Mouse (Mus musculus): ENCODE measurements around the gene Znrf2.
"Not testable (repeated sequence)": the region's sequence is repeated elsewhere in the genome, so short reads cannot be mapped to it uniquely, and the experiment has no call there.

Znrf2 gene

DNA sequence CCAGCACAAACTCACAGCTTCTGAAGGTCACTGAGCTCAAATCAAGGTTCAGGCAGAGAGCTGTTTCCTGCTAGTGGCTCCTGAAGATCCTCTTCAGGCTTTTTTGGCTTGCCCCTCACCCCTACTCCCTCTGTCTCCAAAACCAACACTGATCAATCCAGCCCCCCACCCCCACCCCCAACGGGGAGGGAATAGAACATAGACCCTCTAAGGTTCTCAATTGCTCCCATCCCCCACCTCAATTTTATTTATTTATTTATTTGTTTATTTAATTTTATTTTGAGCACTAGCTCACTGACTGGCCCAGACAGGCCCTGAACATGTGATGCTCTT is 6.4 kb upstream of the Znrf2 start:
- DNase-seq = no peak

DNA sequence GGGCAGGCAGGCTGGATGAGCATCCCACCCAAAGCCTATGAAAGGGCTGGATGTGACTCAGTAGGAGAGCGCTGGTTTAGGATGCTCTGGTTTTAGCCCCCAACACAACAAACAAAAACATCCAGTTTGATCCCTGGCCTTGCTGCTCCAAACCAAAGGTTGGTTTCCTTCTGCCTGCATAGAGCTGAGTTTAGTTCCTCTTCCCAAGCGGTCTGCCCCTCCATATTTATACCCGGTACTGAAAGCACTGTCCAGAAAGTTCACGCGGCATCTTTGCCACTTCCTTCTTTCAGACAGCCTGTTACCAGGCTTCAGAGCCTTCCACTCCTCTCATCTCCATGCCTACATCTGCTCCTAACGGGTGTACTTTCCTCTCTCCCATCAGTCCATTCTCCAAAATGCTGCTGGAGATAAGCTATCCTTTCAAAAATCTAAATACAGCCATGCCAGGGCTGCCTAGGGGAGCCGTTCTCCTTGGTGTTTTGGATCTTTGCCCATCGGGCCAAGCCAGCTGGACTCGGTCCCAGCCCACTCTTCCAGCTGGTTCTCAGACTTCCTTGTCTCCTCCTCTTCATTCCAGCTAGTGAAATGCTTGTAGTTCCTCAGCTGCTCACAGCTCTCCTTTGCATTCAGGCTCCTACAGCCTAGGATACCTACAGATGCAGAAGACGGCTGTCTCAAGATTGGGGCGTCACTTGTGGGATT is 5.0 kb upstream of the Znrf2 start:
- DNase-seq = peak; percentile 67

DNA sequence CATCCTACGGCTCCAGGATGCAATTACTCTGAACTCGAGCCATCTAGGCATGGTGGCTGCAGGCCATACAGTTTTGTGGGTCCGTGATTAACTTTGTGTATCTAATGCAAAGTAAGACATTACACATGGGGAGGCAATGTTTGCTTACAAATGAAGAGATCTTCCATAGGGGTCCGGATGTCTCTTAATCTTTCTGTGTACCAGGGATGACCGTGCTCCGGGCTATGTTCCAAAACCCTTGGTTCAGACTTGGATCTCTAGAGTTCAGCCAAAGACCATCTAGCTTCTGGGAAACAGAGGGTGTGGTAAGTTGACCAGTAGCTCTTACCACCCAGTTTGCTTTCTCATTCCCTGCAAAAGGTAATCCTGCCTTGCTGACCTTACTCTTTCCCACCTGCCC is 4.4 kb upstream of the Znrf2 start:
- no peak for DNase-seq

- DNase-seq = no peak
Observed at GRCm38 (mm10) chr6:54815428-54816130, 1.1 kb upstream of the Znrf2 start.

DNA sequence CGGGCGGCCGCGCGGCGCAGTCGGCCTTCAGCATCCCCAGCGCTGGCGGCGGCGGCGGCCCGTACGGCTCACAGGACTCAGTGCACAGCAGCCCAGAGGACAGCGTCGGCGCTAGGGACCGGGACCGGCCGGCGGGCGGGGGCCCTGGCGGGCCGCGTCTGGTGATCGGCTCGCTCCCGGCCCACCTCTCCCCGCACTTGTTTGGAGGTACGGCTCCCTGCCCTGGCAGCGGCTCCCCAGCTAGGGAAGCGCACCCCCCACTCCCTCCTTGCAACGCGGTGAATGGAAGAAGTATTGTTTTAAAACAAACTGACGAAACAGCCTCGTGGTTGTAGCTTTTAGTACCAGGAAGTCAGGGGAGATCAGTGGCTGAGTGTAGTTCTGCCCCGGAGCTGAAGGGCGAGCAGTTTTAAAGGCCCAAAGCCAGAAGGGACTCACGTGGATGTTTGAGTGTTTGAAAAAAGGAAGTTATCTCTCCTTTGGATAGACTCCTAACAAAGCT is 601 bp downstream of the Znrf2 start:
- DNase-seq = peak; percentile 69

GRCm38 (mm10) chr6:54818389-54818788 is 1.7 kb downstream of the Znrf2 start:
- no peak for DNase-seq

GRCm38 (mm10) chr6:54819272-54819671 is 2.6 kb downstream of the Znrf2 start:
- DNase-seq = no peak

DNA sequence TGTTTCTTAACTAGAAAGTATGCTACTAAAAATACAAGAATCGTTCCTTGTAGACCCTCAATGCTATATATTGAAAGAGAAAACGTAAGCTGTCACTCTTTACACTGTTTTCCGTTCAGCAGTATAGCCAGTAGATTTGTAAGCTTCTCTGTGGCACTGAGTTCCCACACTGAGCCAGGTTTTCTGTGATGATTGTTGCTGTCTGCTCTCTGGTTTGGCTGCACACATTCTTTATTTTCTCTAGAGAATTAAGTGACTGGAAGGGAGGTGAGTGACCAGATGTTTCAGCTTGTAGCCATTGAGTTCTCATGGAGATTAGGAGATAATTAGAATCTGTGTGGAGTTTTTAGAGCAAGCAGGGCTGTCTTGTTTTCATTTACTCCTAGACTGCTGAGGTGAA is 3.0 kb downstream of the Znrf2 start:
- no peak for DNase-seq

- DNase-seq = no peak
Observed at GRCm38 (mm10) chr6:54822348-54822747, 5.6 kb downstream of the Znrf2 start.

DNA sequence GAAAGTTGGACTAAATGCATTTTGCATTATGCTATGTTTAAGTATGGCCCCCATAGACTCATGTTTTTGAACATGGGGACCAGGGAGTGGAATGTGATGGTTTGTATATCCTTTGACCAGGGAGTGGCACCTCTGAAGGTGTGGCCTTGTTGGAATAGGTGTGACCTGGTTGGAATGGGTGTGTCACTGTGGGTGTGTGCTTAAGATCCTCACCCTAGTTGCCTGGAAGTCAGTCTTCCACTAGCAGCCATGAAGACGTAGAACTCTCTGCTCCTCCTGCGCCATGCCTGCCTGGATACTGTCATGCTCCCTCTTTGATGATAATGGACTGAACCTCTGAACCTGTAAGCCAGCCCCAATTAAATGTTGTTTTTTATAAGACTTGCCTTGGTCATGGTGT is 7.8 kb downstream of the Znrf2 start:
- DNase-seq = not testable (repeated sequence)

GRCm38 (mm10) chr6:54827481-54827880 is 10.8 kb downstream of the Znrf2 start:
- no peak for DNase-seq

- DNase-seq = no peak
Observed at GRCm38 (mm10) chr6:54828274-54828673, 11.6 kb downstream of the Znrf2 start.

- no peak for DNase-seq
Observed at GRCm38 (mm10) chr6:54830048-54830772, 13.5 kb downstream of the Znrf2 start.

- no peak for DNase-seq
Observed at GRCm38 (mm10) chr6:54831069-54831720, 14.5 kb downstream of the Znrf2 start.

GRCm38 (mm10) chr6:54833427-54833826 is 16.7 kb downstream of the Znrf2 start:
- DNase-seq = no peak

- no peak for DNase-seq
Observed at GRCm38 (mm10) chr6:54836666-54837065, 19.9 kb downstream of the Znrf2 start.

DNA sequence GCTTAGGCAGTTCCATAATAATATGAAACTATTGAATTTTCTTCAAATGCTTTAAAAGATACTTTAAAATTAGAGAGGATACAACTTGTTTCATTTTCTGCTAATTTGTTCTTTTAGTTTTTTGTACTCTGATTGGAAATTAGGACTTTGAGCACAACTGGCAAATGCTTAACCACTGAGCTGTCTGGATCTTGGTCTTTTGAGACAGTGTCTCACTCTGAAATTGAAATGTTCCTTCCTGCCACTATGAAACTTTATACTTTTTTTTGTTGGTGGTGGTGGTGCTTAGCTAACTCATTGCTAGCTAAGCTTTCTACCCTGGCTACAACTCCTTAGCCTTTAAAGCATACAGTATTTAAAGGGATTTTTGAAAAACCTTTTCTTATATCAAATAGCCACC is 24.7 kb downstream of the Znrf2 start:
- no peak for DNase-seq

DNA sequence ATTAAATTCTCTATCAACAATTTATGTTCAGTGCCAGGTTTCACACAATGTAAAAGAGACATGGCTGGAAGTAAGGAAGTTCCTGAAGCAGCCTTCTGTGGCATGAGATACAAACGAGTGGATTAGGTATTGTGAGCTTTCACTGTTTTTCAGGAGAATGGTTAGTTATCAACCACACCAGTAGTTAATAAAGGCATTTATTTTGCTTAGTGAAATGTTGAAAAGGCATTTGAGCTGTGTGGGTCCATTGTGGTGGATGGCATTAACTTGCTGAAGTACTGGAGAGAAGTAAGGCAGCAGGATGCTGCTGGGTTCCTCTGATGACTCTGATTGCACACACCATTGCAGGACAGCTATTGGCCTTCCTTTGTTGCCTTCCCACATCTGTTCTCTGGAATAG is 25.3 kb downstream of the Znrf2 start:
- no peak for DNase-seq

GRCm38 (mm10) chr6:54848546-54848945 is 31.8 kb downstream of the Znrf2 start:
- no peak for DNase-seq

GRCm38 (mm10) chr6:54849179-54850156 is 32.8 kb downstream of the Znrf2 start:
- DNase-seq = no peak

DNA sequence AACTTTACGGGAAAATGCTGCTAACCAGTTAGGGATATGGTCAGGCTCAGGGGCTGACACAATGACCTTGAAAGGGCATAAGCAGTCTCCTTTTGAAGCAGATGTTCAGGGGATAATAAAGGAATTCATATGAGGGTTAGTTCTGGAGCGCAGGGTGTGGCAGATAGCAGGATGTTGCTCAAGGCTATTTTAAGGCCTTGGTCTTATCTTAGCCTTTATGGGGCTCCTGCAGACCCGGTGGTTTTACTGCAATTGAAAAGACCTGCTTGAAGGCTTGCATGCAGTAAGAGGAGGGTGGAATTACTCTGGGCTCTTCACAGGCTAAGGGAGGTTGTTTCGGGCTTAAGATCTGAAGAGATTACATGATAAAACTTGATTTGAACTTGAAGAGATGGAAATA is 35.1 kb downstream of the Znrf2 start:
- no peak for DNase-seq

GRCm38 (mm10) chr6:54852669-54853068 is 36.0 kb downstream of the Znrf2 start:
- no peak for DNase-seq

Data from layer of hippocampus, adult 9-11 months (tissue).